Mouse (Mus musculus) cerebellum, postnatal 10 days (tissue): Measurements from ENCODE around the gene Stard13.

Source experiments
- DNase-seq, 2 experiments: peaks; one replicate each; pipeline ENCODE4 v3.0.0; 2021; ENCODE audit warnings: mixed read lengths in 2 of 2

Stard13 gene

GRCm38 (mm10) chr5:151137901-151138300, 95.7 kb downstream of the Stard13 start:
- no peak for DNase-seq

GRCm38 (mm10) chr5:151137311-151137710, 96.3 kb downstream of the Stard13 start:
- DNase-seq: no peak

- no peak for DNase-seq
These were observed 97.7 kb downstream of the Stard13 start for GRCm38 (mm10) chr5:151135965-151136364.

- no peak for DNase-seq
These were observed 98.4 kb downstream of the Stard13 start for GRCm38 (mm10) chr5:151135078-151135826.

GRCm38 (mm10) chr5:151134202-151134601, 99.4 kb downstream of the Stard13 start:
- no peak for DNase-seq

GRCm38 (mm10) chr5:151133744-151134143, 99.9 kb downstream of the Stard13 start:
- no peak for DNase-seq

- no peak for DNase-seq
These were observed 103.9 kb downstream of the Stard13 start for GRCm38 (mm10) chr5:151129762-151130161.

- peak; percentile 52 to 66 for DNase-seq
These were observed 106.3 kb downstream of the Stard13 start for GRCm38 (mm10) chr5:151127298-151127717.

- no peak for DNase-seq
These were observed 107.0 kb downstream of the Stard13 start for GRCm38 (mm10) chr5:151126608-151127005.

- peak; percentile 41 to 53 for DNase-seq
These were observed 107.5 kb downstream of the Stard13 start for GRCm38 (mm10) chr5:151125985-151126607.

GRCm38 (mm10) chr5:151117846-151118245, 115.8 kb downstream of the Stard13 start:
- no peak for DNase-seq

- DNase-seq: no peak
These were observed 117.3 kb downstream of the Stard13 start for GRCm38 (mm10) chr5:151116192-151116887.

GRCm38 (mm10) chr5:151112743-151113142, 120.9 kb downstream of the Stard13 start:
- DNase-seq: no peak

- no peak for DNase-seq
These were observed 122.4 kb downstream of the Stard13 start for GRCm38 (mm10) chr5:151111080-151111871.

GRCm38 (mm10) chr5:151110461-151110908, 123.2 kb downstream of the Stard13 start:
- peak in 1 of 2 experiments; percentile 15 for DNase-seq

- no peak for DNase-seq
These were observed 123.8 kb downstream of the Stard13 start for GRCm38 (mm10) chr5:151109822-151110221.

GRCm38 (mm10) chr5:151108955-151109354, 124.7 kb downstream of the Stard13 start:
- no peak for DNase-seq

GRCm38 (mm10) chr5:151108291-151108897, 125.2 kb downstream of the Stard13 start:
- no peak for DNase-seq

- DNase-seq: no peak
These were observed 126.8 kb downstream of the Stard13 start for GRCm38 (mm10) chr5:151106841-151107240.

GRCm38 (mm10) chr5:151105054-151105971, 128.3 kb downstream of the Stard13 start:
- no peak for DNase-seq
